Mouse (Mus musculus): ENCODE measurements at regions not wholly inside any gene's neighbourhood (a gene's known extent, or its start where the extent isn't known, plus 50 kb on each side); places are given as distances from the start of the nearest gene placed in this dataset.
A peak's percentile ranks its signal among the peaks of the same experiment; 100 is the strongest.

DNA sequence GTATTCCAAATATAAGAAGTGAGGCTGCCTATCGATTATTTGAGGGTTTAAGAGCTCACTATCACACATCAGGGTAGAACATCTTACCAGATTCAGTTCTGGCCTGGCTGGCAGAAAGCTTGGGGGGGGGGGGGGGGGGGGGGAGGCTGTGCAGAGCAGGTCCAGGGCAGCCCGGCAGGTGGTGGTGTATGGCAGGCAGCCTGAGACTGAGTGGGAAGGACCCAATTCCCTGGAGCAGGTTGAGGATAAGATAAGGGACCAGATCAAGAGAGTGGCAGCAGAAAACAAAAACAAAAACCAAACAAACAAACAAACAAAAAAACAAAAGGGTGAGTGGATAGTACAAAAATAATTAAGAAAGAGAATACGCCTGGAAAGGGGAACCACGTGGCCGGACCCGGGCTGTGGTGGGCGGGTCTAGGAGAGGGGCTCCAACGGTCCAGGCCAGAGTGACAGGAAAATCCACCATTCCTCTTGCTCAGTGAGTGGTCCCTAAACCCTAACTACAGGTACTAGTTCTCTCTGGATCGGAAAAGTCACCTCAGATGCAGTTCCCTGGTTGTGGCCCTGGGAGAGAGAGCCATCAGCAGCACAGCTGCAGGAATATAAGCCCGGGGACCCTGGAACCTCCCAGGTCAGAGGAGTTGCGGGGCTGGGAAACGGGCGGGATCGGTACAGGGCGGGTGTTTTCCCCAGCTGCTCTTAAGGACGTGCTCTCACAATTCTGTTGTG, 73.3 kb downstream of the Vmn2r112 start:
- peak overlapping the region; percentile 43 for H3K4me3 ChIP-seq (replicated peaks)
- no peaks in the 10 kb centered on the region for H3K9me3 ChIP-seq (ENCODE audit: control insufficient read depth, low read length)
- peaks cover 2% of the 10 kb centered on the region; the same call in 1 of the 2 replicates for H3K4me1 ChIP-seq (ENCODE audit: control insufficient read depth)
- TF ChIP-seq TAL1 (IDR thresholded peaks at IDR 0.05; ENCODE audit: low read length) (no peak), GATA1 (IDR thresholded peaks at IDR 0.05; ENCODE audit: low read length) (no peak)
- no peaks in the 10 kb centered on the region for H3K27me3 ChIP-seq (ENCODE audit: control insufficient read depth)
- H3K36me3 ChIP-seq (ENCODE audit: control insufficient read depth), result no peaks in the 10 kb centered on the region

Measured in erythroblast, embryonic 14.5 days (primary cell).